Mouse (Mus musculus): Measurements from ENCODE around the gene Ceacam1. TPM values are rescaled to one million over a fixed set of nuclear protein-coding genes. Genes with fewer than 3 reads are reported as not detected.
"Not testable (repeated sequence)": the region's sequence is repeated elsewhere in the genome, so short reads cannot be mapped to it uniquely, and the experiment has no call there.

The Ceacam1 gene
- total RNA-seq (2021) = 1 to 10 TPM; 3.0 to 6.1 TPM
- long read RNA-seq, experiment 1, partial matches to known transcripts = 2 of 8 reads
- long read RNA-seq, experiment 1, other reads (novel, unspliced or antisense) = 0 of 8 reads
- long read RNA-seq, experiment 2, partial matches to known transcripts = 0 of 2 reads
- long read RNA-seq, experiment 2, other reads (novel, unspliced or antisense) = 1 of 2 reads

GRCm38 (mm10) chr7:25477091-25477751, at the start of gene Ceacam1:
Gene Ceacam1 (minus strand): TSS chr7:25477603.
- intact Hi-C loops (cut with DNase I) = not testable (repeated sequence)

GRCm38 (mm10) chr7:25516070-25516777, 38.8 kb upstream of the Ceacam1 start:
- DNase-seq; intact Hi-C loops (cut with DNase I): not testable (repeated sequence)

More at GRCm38 (mm10) chr7:25477091-25477751, at the start of gene Ceacam1:
- DNase-seq = peak; percentile 15 to 28

- intact Hi-C loops (cut with DNase I) = not testable (repeated sequence)
These were observed 38.3 kb upstream of the Ceacam1 start for GRCm38 (mm10) chr7:25515667-25516066.

GRCm38 (mm10) chr7:25509925-25510324, 32.5 kb upstream of the Ceacam1 start:
- intact Hi-C loops (cut with DNase I) = no loop called here
- DNase-seq = no peak

More at GRCm38 (mm10) chr7:25515667-25516066, 38.3 kb upstream of the Ceacam1 start:
- not testable (repeated sequence) for DNase-seq

- intact Hi-C loops (cut with DNase I) = no loop called here
- DNase-seq = no peak
These were observed 17.2 kb upstream of the Ceacam1 start for GRCm38 (mm10) chr7:25494649-25495048.

- DNase-seq; intact Hi-C loops (cut with DNase I): not testable (repeated sequence)
These were observed 13.3 kb upstream of the Ceacam1 start for GRCm38 (mm10) chr7:25490698-25491097.

- intact Hi-C loops (cut with DNase I) = loop anchor here (10.0 kb wide), 1 partner anchor 115 kb away; no protein-coding TSS in a partner anchor
- DNase-seq = not testable (repeated sequence)
These were observed 12.0 kb upstream of the Ceacam1 start for GRCm38 (mm10) chr7:25489382-25489781.

- intact Hi-C loops (cut with DNase I) = loop anchor here (10.0 kb wide), 1 partner anchor 119 kb away; no protein-coding TSS in a partner anchor
- DNase-seq = no peak
These were observed 8.8 kb upstream of the Ceacam1 start for GRCm38 (mm10) chr7:25486186-25486585.

GRCm38 (mm10) chr7:25485061-25485460, 7.7 kb upstream of the Ceacam1 start:
- intact Hi-C loops (cut with DNase I) = loop anchor here (10.0 kb wide), 1 partner anchor 120 kb away; no protein-coding TSS in a partner anchor
- no peak for DNase-seq

- intact Hi-C loops (cut with DNase I) = loop anchor here (10.0 kb wide), 1 partner anchor 122 kb away; no protein-coding TSS in a partner anchor
- no peak for DNase-seq
These were observed 5.8 kb upstream of the Ceacam1 start for GRCm38 (mm10) chr7:25483133-25483735.

GRCm38 (mm10) chr7:25480791-25481190, 3.4 kb upstream of the Ceacam1 start:
- intact Hi-C loops (cut with DNase I) = loop anchor here (10.0 kb wide), 1 partner anchor 124 kb away; no protein-coding TSS in a partner anchor
- not testable (repeated sequence) for DNase-seq

- peak in 1 of 2 experiments; percentile 29 for DNase-seq
- intact Hi-C loops (cut with DNase I) = loop anchor here (2.0 kb wide), 2 partner anchors 55 to 61 kb away; no protein-coding TSS in a partner anchor
These were observed 2.0 kb upstream of the Ceacam1 start for GRCm38 (mm10) chr7:25479440-25479839.

- DNase-seq = not testable (repeated sequence)
- intact Hi-C loops (cut with DNase I) = loop anchor here (2.0 kb wide), 2 partner anchors 53 to 63 kb away; no protein-coding TSS in a partner anchor
These were observed 320 bp upstream of the Ceacam1 start for GRCm38 (mm10) chr7:25477752-25478093.

- DNase-seq; intact Hi-C loops (cut with DNase I): not testable (repeated sequence)
These were observed 5.6 kb downstream of the Ceacam1 start for GRCm38 (mm10) chr7:25471821-25472220.

GRCm38 (mm10) chr7:25465586-25465985, 11.8 kb downstream of the Ceacam1 start:
- intact Hi-C loops (cut with DNase I); DNase-seq: not testable (repeated sequence)

GRCm38 (mm10) chr7:25465010-25465409, 12.4 kb downstream of the Ceacam1 start:
- intact Hi-C loops (cut with DNase I) = no loop called here
- DNase-seq = no peak

GRCm38 (mm10) chr7:25462033-25462337, 15.4 kb downstream of the Ceacam1 start:
- intact Hi-C loops (cut with DNase I); DNase-seq: not testable (repeated sequence)

- DNase-seq; intact Hi-C loops (cut with DNase I): not testable (repeated sequence)
These were observed 15.9 kb downstream of the Ceacam1 start for GRCm38 (mm10) chr7:25461336-25462032.

GRCm38 (mm10) chr7:25452103-25452502, 25.3 kb downstream of the Ceacam1 start:
- intact Hi-C loops (cut with DNase I) = no loop called here
- DNase-seq = no peak

All from gastrocnemius, postnatal 36 days (tissue).